Mouse (Mus musculus): Measurements from ENCODE around the gene Kazald1. TPM values are rescaled to one million over a fixed set of nuclear protein-coding genes. Genes with fewer than 3 reads are reported as not detected.
"Not testable (repeated sequence)": the region's sequence is repeated elsewhere in the genome, so short reads cannot be mapped to it uniquely, and the experiment has no call there.

Kazald1 gene
- total RNA-seq (2021): 1 to 10 TPM in 1 of 2 experiments, under 1 TPM in 1; 0.94 to 1.6 TPM
- long read RNA-seq, experiment 1, partial matches to known transcripts: 1 of 1 reads
- long read RNA-seq, experiment 1, other reads (novel, unspliced or antisense): 0 of 1 reads
- long read RNA-seq, experiment 2, partial matches to known transcripts: 0 of 2 reads
- long read RNA-seq, experiment 2, other reads (novel, unspliced or antisense): 1 of 2 reads

DNA sequence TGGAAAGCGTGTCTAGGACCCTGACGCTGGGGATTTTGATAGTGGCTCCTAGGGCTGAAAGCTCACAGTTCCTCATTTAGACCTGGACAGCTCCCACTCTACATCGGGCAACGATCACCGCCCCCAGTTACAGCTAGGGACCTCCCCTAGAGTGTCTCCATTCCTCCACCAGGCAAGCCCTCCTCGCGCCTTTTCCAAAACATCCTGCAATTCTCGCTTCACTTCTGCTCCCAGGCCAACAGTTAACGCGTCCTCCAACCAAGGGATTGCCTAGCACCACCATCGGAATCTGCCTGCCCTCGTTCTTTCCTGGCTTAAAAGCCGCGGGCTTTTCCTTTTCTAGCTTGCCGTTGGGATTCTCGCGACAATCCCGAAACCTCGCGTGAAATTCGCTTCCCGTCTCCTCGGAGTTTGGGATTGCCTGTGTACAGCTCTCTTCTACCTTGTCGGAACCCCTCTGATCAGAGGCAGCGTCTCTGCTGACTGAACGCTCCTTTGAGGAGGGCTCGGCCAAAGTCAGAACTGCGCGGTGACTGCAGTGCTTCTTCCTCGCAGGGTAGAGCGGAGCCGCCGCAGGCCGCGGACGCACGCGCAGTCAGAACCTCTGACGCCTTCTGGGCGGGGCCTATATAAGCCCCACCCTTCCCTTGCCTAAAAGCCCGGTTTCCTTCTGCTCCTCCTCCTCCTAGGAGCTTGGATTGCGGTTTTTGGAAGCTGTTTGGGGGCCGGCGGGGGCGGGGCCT, at the start of gene Kazald1:
Gene Kazald1, plus strand, starts transcription at position 662 of the 743 bp plus-strand sequence.
- DNase-seq (ENCODE audit: low spot score in 2 of 2): peak; percentile 95 to 97

DNA sequence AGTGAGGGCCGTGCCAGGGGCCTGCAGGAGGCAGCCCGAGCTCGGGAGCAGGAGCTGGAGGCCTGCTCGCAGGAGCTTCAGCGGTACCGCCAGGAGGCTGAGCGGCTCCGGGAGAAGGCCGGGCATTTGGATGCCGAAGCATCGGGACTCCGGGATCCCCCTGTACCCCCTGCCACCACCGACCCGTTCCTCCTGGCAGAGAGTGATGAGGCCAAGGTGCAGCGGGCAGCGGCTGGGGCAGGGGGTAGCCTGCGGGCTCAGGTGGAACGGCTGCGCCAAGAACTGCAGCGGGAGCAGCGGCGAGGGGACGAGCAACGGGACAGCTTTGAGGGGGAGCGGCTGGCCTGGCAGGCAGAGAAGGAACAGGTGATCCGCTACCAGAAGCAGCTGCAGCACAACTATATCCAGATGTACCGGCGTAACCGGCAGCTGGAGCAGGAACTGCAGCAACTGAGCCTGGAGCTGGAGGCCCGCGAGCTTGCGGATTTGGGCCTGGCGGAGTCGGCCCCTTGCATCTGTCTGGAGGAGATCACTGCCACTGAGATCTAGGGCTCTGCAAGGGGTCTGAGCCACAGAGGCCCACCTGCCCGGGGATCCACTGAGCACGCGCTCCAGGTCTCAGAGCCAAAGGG, 49.0 kb upstream of the Kazald1 start:
- no peak for DNase-seq (ENCODE audit: low spot score in 2 of 2)

DNA sequence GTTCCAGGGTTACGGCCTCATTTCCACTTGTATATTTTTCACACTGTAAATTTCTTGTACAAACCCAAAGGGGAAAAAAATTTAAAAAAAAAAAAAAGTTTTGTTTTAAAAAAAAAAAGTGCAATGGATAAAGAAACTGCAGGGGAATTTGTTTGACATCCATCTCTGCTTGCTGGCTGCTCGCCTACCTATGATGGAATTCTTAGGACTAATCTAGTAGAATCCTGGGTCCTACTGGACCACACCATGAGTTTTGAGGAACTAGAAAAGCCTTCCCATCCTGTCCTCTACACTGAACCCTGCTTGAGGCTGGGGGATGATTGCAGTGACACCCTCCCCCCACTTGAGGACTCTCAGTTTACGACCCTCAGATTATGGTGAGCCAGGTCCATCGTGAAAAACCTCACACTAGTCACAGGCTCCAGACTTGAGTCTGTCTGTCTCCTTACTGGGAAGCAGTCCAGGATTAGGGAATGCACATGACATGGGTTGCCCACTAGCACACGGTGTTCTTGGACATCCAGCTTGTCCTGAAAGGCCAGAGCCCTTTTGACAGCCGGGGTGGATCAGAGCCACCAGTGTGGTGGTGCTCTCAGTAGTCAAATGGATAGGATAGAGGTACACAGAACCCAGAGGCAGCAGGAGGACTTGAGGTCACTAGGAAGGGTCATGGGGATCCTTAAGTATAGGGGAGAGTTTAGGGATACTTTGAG, 47.9 kb upstream of the Kazald1 start:
- no peak for DNase-seq (ENCODE audit: low spot score in 2 of 2)

DNA sequence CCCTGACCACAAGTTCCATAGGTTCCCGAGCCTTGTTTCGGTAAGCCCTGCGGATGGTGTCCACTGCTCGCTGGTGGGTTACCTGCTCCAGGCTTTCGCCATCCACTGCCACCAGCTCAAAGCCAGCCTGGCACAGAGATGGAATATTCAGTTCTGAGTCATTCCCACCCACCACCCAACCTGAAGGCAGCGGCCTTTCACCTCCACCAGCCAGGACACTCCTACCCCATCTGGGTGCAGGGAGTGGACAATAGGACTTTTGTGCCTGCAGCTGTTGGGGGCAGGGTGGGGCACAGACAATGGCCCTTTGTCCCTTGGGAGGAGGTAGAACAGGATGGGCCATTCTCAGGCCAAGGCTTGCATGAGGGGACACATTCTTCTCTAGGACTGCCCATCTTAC, 47.2 kb upstream of the Kazald1 start:
- DNase-seq (ENCODE audit: low spot score in 2 of 2): no peak

DNA sequence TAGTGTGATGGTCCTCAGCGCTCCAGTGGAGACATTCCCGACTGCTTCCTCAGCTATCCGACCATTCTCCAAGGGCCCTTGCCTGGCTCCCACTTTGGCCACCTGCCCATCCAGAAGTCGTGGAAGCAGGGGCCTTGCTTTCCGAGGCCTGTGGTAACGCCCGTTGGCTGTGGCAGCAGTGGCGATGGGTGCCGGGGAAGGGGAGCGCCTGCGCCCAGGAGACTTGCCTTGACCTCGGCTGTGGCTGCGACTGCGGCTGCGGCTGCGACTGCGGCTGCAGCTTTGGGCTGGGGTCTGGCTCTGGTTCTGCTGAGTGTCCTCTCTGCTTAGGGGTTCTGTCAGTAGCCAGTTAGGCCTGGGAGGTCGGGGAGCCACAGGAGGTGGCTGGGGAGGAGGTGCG, 46.3 kb upstream of the Kazald1 start:
- no peak for DNase-seq (ENCODE audit: low spot score in 2 of 2)

DNA sequence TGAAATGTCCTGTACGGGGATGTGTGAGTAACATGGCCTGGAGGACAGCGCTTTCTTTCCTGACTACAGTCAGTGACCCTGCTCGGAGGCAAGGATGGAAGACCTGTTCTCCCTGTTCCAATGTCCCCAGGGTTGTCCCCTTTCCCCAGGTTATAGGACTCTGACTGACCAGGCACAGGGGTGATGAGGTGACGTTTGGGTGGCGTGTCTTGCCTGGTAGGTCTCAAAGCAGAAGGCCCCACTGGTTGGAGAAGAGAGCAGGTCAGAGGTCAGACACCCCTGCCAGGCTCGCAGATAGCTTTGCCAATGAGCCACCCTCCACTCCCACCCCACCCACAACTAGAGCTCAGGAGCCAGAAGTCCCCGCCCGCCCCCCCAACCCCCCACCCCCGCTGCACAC, 45.5 kb upstream of the Kazald1 start:
- no peak for DNase-seq (ENCODE audit: low spot score in 2 of 2)

DNA sequence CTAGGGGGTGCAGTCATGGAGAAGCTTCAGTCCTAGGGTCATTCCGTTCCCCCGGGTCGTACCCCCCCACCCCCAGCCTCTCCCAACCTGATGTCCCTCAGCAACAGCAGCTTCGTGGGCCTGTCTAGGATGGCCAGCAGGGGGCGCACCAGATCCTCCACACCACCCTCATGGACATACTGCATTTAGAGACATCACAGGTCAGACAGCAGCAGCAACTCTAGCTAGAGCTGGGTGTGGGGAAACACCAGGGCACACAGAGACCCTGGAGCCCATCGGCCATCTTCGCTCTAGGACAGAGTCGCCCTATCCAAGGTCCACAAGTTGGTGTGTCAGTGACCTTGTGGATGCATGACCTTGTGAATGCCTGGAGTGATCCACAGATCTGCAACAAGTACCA, 44.9 kb upstream of the Kazald1 start:
- DNase-seq (ENCODE audit: low spot score in 2 of 2): peak in 1 of 2 experiments; percentile 53

DNA sequence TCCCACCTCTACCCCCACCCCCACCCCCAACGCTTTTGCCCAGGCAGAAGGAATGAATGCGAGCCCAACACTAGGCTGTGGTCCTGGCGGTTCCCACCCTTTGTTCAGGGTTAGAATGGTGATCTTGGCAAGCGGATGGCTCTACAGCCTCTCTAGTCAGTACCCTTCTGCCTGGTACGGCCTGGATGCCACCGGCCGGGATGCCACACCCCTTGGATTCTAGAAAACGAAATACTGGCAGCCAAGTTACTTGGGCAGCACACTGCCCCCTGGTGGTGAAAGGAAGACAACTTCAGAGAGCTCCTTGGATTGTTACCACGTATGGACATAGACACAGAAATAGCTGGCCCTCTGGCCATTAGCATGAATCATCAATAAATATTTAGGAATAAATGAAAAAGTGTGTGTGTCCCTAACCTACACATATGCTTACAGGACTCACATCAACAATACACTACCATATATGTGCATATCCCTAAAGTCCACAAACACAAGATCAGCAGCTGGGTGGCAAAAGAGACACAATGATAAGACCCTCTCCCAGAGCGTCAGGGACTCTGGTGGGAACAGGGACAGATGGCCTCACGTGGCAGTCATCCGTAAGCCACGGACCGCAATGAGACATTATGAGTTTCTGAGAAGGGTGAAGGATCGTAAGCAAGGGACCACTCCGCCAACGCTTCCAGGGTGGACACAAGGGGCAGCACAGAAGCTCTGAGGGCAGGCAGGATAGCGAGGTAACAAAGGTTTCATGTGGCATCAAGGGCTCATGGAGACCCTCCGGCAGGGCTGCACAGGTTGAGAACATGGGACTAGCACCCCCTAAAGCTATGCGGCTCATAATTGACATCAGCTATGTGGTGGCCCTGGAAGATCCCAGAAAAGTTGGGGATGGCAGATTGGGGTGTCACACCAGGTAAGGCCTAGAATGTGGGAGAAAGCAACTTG, 44.0 kb upstream of the Kazald1 start:
- DNase-seq (ENCODE audit: low spot score in 2 of 2): peak; percentile 71 to 82

DNA sequence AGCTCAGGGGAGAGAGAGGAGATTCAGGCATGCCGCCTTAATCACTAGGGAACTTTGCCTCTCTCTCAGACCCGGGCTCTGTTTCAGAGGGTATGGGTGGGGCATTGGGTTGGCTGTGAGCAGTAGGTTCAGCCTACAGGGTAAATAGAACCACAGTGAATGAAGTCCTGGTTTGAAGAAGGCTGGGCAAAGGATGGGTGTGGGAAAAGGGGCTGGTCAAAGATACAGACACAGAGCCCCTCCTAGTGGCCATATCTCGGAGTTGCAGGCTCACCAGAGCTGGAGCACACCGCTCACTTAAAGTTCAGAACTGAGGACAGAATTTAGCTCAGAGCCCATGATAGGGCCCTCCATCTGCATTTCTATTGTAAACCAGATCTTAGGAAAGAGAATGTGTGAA, 43.3 kb upstream of the Kazald1 start:
- peak; percentile 73 to 82 for DNase-seq (ENCODE audit: low spot score in 2 of 2)

DNA sequence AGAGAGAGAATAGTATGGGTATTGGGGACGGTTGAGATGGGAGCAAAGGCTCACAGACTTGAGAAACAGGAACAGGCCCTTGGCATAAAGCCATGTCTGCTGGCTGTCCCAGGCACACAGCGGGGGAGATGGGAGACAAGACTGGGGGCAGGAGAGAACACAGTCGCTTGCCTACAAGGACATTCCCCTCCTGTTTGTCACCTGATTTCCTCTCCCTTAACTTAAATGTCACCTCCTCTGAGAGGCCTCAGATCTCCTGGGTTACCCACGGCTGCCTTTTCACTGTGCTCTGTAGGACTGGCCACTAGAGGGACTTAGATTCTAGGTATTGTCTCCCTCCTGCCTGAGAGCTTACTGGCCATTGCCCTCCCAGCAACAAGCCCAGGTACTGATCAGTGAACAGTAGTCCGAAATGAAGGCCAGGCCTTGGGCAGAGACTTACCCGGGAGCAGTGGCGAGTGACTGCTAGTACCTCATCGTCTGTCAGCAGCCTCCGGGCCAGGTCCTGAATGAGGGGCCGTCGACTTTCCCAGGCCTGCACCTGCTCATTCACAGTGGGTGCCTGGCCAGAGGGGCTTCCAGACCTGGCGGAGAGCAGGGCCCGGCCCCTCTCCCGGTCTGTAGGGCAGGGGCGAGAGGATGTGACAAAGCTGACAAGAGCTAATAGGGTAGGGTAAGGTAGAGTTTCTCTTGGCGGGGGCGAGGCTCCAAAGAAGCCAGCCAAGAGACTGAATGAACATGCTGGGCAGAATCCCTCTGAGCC, 42.3 kb upstream of the Kazald1 start:
- no peak for DNase-seq (ENCODE audit: low spot score in 2 of 2)

DNA sequence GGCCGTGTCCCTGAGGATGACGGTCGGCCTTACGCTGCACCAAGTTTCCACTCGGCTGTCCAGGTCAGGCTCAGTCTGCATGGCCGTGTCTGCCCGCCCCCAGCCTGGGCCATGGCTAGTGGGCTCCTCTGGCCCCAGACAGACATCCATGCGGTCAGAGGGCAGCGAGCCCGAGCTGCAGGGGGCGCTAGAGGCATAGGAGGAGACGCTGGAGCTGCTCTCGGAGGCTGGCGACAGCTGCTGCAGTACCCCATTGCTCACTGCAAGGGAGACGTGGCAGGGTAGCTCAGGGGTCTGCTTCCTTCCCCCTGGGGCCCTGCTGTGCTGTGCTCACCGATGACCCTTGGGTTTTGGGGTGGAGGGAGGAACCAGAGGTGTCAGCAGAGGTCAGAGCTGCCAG, 38.2 kb upstream of the Kazald1 start:
- DNase-seq (ENCODE audit: low spot score in 2 of 2): no peak

DNA sequence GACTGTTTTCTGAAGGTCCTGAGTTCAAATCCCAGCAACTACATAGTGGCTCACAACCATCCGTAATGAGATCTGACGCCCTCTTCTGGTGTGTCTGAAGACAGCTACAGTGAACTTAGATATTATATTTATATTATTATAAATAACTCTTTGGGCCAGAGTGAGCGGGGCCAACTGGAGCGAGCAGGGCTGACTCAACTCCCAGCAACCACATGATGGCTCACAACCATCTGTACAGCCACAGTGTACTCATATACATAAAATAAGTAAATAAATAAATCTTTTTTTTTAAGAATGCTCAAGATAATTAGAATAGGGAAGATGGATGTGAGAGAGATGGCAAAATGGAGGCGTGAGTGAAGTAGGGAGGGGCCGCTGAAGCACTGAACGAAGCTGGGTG, 36.8 kb upstream of the Kazald1 start:
- DNase-seq (ENCODE audit: low spot score in 2 of 2): not testable (repeated sequence)

DNA sequence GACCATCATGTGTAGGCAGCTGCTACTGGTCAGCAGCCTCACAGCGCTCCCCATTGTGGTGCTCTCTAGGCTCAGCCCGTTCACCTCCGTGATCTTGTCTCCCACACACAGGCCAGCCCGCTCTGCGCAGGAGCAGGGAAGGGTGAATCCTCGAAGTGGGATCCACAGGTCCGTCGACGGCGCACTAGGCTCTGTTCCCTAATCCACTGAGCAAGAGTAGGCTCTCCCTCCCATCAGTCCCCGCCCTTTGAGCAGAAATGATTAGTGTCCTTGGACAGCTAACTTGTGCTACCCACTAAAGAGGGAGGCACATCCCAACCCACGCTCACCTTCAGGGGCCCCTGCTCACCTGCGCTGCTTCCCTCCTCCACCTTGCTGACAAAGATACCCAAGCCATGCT, 34.8 kb upstream of the Kazald1 start:
- DNase-seq (ENCODE audit: low spot score in 2 of 2): no peak

DNA sequence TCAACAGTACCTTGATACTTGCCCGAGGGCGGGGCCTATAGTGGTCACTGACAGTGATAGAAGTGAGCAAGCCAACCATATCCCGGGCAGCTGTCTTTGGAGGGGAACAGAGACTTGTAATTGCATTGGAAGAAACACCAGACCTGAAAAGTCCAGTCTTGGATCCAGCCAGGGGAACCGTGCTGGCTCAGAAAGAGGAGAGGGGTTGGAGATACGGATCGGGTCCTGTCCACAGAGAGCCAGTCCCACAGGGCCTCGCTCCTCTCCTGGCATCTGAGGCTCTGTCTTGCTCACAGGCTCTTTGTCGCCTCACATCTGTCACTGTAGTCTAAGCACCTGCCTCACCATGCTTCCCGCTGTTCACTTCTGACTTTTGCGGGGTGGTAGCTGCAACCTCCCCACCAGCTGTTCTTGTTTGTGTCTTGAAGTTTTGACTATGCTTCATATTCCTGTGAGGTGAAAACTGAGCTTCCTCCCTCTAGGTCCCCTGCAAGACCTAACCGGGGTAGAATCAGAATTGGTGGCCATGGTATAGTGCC, 30.6 kb upstream of the Kazald1 start:
- DNase-seq (ENCODE audit: low spot score in 2 of 2): no peak

DNA sequence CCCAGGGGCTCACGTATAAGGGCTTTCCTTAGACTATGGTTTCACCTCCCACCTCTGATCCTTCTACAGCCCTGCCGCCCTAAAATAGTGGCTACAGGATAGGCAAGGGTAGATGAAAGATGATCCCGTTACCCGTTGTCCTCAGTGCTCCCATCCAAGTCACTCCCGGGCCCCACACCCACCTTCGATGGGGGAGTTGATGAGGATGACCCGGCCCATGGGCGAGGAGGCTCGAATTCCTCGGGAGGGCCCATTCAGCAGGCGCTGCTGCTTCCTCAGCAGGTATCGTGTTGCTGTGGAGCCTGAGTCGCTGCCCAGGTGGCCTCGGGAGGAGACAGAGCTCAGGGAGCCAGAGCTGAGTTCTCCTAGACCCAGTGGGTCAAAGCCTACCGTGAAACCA, 29.8 kb upstream of the Kazald1 start:
- no peak for DNase-seq (ENCODE audit: low spot score in 2 of 2)

DNA sequence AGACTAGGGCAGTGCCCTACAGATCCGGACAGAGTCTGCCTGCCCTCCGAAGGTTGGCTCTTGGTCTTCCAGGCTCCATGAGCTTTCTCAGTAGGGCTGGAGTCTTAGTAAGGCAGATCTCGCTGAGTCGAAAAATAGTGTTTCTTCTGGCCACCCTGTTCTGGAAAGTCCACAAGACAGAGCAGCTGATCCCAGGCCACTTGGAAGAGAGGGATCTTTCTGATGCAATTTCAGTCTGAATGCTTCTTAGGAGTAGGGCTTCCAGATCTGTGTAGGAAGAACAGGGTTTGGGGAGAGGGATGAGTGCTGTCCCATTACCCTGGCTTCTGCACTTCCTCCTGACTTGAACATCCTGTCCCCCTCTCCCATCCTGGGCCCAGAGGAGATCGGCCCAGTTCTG, 29.4 kb upstream of the Kazald1 start, which contains the start of gene Pdzd7:
Gene Pdzd7, minus strand, starts transcription at position 67 of the 400 bp plus-strand sequence.
- DNase-seq (ENCODE audit: low spot score in 2 of 2): no peak

DNA sequence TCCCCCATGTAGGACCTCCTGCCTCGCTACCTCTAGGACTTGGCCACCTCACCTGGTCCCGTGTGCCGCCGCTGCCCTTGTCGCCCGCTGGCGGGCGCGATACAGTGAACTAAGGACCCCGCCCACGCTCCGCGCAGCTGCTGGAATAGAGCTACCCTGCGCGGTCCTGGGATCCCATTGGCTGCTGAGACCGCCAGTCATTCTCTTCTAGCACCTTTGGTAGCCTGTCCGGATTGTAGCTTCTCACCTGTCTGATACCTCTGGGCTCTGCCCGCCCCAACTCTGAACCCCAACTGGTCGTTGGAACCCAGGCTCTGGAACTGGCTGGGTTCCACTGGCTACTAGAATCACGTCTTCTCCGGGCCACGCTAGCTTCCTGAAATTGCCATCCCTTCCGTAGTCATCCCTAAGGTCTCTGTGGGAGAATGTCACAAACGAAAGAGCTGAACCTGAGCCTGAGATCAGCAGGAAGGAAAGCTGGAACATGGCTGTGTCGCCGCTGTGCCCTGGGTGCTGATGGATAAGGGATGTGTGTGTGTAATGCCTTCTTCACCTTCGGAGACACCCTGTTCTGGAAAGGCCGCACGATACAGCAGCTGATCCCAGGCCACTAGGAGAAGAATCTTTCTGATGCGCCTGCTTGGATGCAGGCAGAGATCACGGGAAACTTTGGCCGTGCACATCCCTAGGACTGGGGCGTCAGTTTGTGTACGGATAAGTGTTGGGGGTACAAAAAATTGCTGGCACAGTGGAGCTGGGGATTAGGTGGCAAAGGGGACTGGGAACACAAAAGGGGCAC, 28.3 kb upstream of the Kazald1 start:
- DNase-seq (ENCODE audit: low spot score in 2 of 2): peak; percentile 67 to 80

DNA sequence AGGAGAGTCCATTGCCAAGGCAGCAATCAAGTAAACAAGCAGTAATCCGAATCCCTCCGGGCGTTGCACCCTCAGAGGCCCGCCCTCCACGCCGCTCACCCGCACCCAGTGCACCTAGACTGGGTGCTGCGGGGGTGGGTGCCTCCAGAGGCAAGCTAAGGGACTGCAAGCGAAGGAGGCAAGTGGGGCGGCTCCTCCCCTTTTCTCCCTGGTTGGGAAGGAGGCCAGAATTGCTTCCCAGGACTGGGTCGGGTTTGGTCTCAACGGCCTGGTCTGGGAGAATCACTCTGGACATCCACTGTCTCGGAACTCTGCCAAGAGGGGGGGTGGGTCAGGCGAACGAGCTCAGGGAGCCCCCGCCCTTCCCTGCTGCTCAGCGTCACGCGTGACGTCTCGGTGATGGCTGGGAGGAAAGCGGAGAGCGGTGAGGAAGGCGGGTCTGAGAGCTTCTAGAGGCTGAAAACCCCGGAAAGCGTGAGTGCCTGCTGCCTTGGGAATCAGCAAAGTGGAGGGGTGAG, 27.6 kb upstream of the Kazald1 start, which contains the start of gene Sfxn3:
Gene Sfxn3, plus strand, starts transcription at position 87 of the 518 bp plus-strand sequence.
- peak; percentile 95 for DNase-seq (ENCODE audit: low spot score in 2 of 2)
